Mouse (Mus musculus): ENCODE data around the gene Tspan13. TPM values are rescaled to one million over a fixed set of nuclear protein-coding genes. Genes with fewer than 3 reads are reported as not detected.

Gene Tspan13
- polyA plus RNA-seq, 2 experiments from 2014 or later = 175 to 254 TPM

GRCm38 (mm10) chr12:36030660-36031363 is 11.5 kb downstream of the Tspan13 start:
- no peak for ATAC-seq

GRCm38 (mm10) chr12:36029687-36030086 is 12.6 kb downstream of the Tspan13 start:
- ATAC-seq = no peak

GRCm38 (mm10) chr12:36028968-36029645 is 13.2 kb downstream of the Tspan13 start:
- peak; percentile 5 for ATAC-seq

GRCm38 (mm10) chr12:36027171-36027570 is 15.1 kb downstream of the Tspan13 start:
- no peak for ATAC-seq

- ATAC-seq = no peak
These were observed 16.2 kb downstream of the Tspan13 start for GRCm38 (mm10) chr12:36026126-36026525.

GRCm38 (mm10) chr12:36020710-36021109 is 21.6 kb downstream of the Tspan13 start:
- no peak for ATAC-seq

GRCm38 (mm10) chr12:36020081-36020480 is 22.2 kb downstream of the Tspan13 start:
- ATAC-seq = no peak

- ATAC-seq = peak; percentile 91
These were observed 22.7 kb downstream of the Tspan13 start for GRCm38 (mm10) chr12:36019572-36019971.

- ATAC-seq = no peak
These were observed 24.5 kb downstream of the Tspan13 start for GRCm38 (mm10) chr12:36017791-36018190.

- ATAC-seq = no peak
These were observed 28.9 kb downstream of the Tspan13 start for GRCm38 (mm10) chr12:36013216-36013910.

GRCm38 (mm10) chr12:36008364-36009047 is 33.8 kb downstream of the Tspan13 start:
- ATAC-seq = no peak

- ATAC-seq = no peak
These were observed 34.7 kb downstream of the Tspan13 start for GRCm38 (mm10) chr12:36007581-36007980.

GRCm38 (mm10) chr12:36004714-36005113 is 37.6 kb downstream of the Tspan13 start:
- ATAC-seq = no peak

GRCm38 (mm10) chr12:35995799-35996198 is 46.5 kb downstream of the Tspan13 start:
- ATAC-seq = peak; percentile 50

- no peak for ATAC-seq
These were observed 48.2 kb downstream of the Tspan13 start for GRCm38 (mm10) chr12:35994098-35994497.

- no peak for ATAC-seq
These were observed 48.7 kb downstream of the Tspan13 start for GRCm38 (mm10) chr12:35993583-35993982.

- ATAC-seq = no peak
These were observed 49.6 kb downstream of the Tspan13 start, which contains the start of gene Agr2 for GRCm38 (mm10) chr12:35992711-35993110. Gene Agr2 (plus strand): TSS chr12:35992907.

GRCm38 (mm10) chr12:35984743-35985142 is 57.6 kb downstream of the Tspan13 start:
- ATAC-seq = no peak

GRCm38 (mm10) chr12:35983472-35983871 is 58.8 kb downstream of the Tspan13 start:
- ATAC-seq = no peak

GRCm38 (mm10) chr12:35981732-35982360 is 60.5 kb downstream of the Tspan13 start:
- no peak for ATAC-seq

GRCm38 (mm10) chr12:35979625-35980024 is 62.7 kb downstream of the Tspan13 start:
- no peak for ATAC-seq

GRCm38 (mm10) chr12:35977633-35978246 is 64.6 kb downstream of the Tspan13 start:
- no peak for ATAC-seq
